Mouse (Mus musculus) hindbrain, embryonic 12.5 days (tissue): ENCODE data around the gene Ubr7. TPM values are rescaled to one million over a fixed set of nuclear protein-coding genes. Genes with fewer than 3 reads are reported as not detected.

Source experiments
- ATAC-seq: fragments of 200-750 bp; cut with Nextera tagmentation; 2 replicates; pipeline ENCODE4 v1.8.0; 2017; ENCODE audit warnings: moderate TSS enrichment; ENCODE audit not compliant: low FRiP score
- H3K27ac ChIP-seq: fragments of 300-500 bp; sonication (generic); 2 replicates; pipeline ENCODE4 v1.5.1; 2016; ENCODE audit warnings: mild to moderate bottlenecking
- H3K27me3 ChIP-seq: fragments of 300-500 bp; sonication (generic); 2 replicates; pipeline ENCODE4 v1.6.1; 2016; ENCODE audit warnings: mild to moderate bottlenecking
- H3K36me3 ChIP-seq: fragments of 300-500 bp; sonication (generic); 2 replicates; pipeline ENCODE4 v1.6.1; 2016; ENCODE audit warnings: mild to moderate bottlenecking
- H3K4me1 ChIP-seq: fragments of 300-500 bp; sonication (generic); 2 replicates; pipeline ENCODE4 v1.6.1; 2016
- H3K4me2 ChIP-seq: fragments of 300-500 bp; sonication (generic); replicated peaks from 2 replicates; pipeline ENCODE4 v1.6.1; 2016; ENCODE audit warnings: mild to moderate bottlenecking
- H3K4me3 ChIP-seq: fragments of 300-500 bp; sonication (generic); 2 replicates; pipeline ENCODE4 v1.5.1; 2016; ENCODE audit warnings: mild to moderate bottlenecking
- H3K9ac ChIP-seq: fragments of 300-500 bp; sonication (generic); 2 replicates; pipeline ENCODE4 v1.6.1; 2016; ENCODE audit warnings: mild to moderate bottlenecking, moderate library complexity
- H3K9me3 ChIP-seq: fragments of 300-500 bp; sonication (generic); replicated peaks from 2 replicates; pipeline ENCODE4 v1.6.1; 2016; ENCODE audit warnings: mild to moderate bottlenecking
- WGBS: fragments of 180-500 bp; shearing (Covaris S2); methylation state at CpG from one replicate; pipeline ENCODE4 v1.1.7; 2016; 5-methylcytosine and 5-hydroxymethylcytosine counted together
- polyA plus RNA-seq: library from polyadenylated mRNA; unstranded; fragments of >200 nt; fragmentation: Nextera tagmentation; extraction: Ambion mirVana; gene quantifications from 2 replicates; pipeline ENCODE4 v1.2.1, GENCODE M21; 2016

Gene Ubr7
- 42.0 and 45.4 TPM in 2 replicates for polyA plus RNA-seq

GRCm38 (mm10) chr12:102757689-102758402 is at the start of gene Ubr7, which contains the start of the genes Gm28051 and Gon7:
Ubr7 (plus strand) TSS chr12:102757967.
Gm28051 (minus strand) TSS chr12:102757765.
Gon7 (minus strand) TSS chr12:102757803.
- peak; percentile 97 for ATAC-seq
- H3K27ac ChIP-seq, result peak within 1 kb of the TSS; percentile 92
- peak within 1 kb of the TSS; percentile 77 for H3K4me2 ChIP-seq
- peak within 1 kb of the TSS; percentile 85 for H3K4me3 ChIP-seq
- 0 out of 2 replicates have a peak, but pooled peaks cover 2% of the 10 kb centered on the region for H3K36me3 ChIP-seq
- H3K27me3 ChIP-seq, result no peaks in the 10 kb centered on the region
- peak within 1 kb of the TSS; percentile 86 for H3K9ac ChIP-seq
- H3K4me1 ChIP-seq, result peaks cover 17% of the 10 kb centered on the region
- WGBS, result under 1% methylated on average over 73 of the region's 73 CpGs
- H3K9me3 ChIP-seq, result no peaks in the 10 kb centered on the region

GRCm38 (mm10) chr12:102708220-102708619 is 49.5 kb upstream of the Ubr7 start:
- H3K4me1 ChIP-seq, result peaks cover 20% of the 10 kb centered on the region
- no peak overlapping the region for H3K4me2 ChIP-seq
- 73% methylated on average over 11 of the region's 11 CpGs for WGBS
- no peaks in the 10 kb centered on the region for H3K36me3 ChIP-seq
- H3K9ac ChIP-seq, result no peak overlapping the region
- ATAC-seq, result no peak
- no peaks in the 10 kb centered on the region for H3K9me3 ChIP-seq
- H3K27ac ChIP-seq, result no peak overlapping the region
- H3K4me3 ChIP-seq, result no peak overlapping the region
- H3K27me3 ChIP-seq, result 0 out of 2 replicates have a peak, but pooled peaks cover 4% of the 10 kb centered on the region

- Histone ChIP-seq H3K36me3 (no peaks in the 10 kb centered on the region), H3K9me3 (no peaks in the 10 kb centered on the region), H3K27ac (no peak overlapping the region), H3K27me3 (0 out of 2 replicates have a peak, but pooled peaks cover 4% of the 10 kb centered on the region), H3K4me2 (no peak overlapping the region), H3K9ac (no peak overlapping the region), H3K4me1 (peaks cover 9% of the 10 kb centered on the region), H3K4me3 (no peak overlapping the region)
- 87% methylated on average over 5 of the region's 5 CpGs for WGBS
- no peak for ATAC-seq
Measured at GRCm38 (mm10) chr12:102709896-102710295, 47.9 kb upstream of the Ubr7 start.

GRCm38 (mm10) chr12:102710851-102711375 is 46.9 kb upstream of the Ubr7 start:
- H3K27ac ChIP-seq, result no peak overlapping the region
- WGBS, result 58% methylated on average over 4 of the region's 4 CpGs
- no peaks in the 10 kb centered on the region for H3K9me3 ChIP-seq
- no peak overlapping the region for H3K9ac ChIP-seq
- no peak for ATAC-seq
- H3K4me2 ChIP-seq, result no peak overlapping the region
- H3K4me1 ChIP-seq, result peaks cover 1% of the 10 kb centered on the region
- no peaks in the 10 kb centered on the region for H3K36me3 ChIP-seq
- no peak overlapping the region for H3K4me3 ChIP-seq
- H3K27me3 ChIP-seq, result 0 out of 2 replicates have a peak, but pooled peaks cover 4% of the 10 kb centered on the region

- no peak for ATAC-seq
- Histone ChIP-seq H3K27ac (no peak overlapping the region), H3K4me1 (no peaks in the 10 kb centered on the region), H3K36me3 (no peaks in the 10 kb centered on the region), H3K9me3 (no peaks in the 10 kb centered on the region), H3K4me2 (no peak overlapping the region), H3K27me3 (no peaks in the 10 kb centered on the region), H3K4me3 (no peak overlapping the region), H3K9ac (no peak overlapping the region)
- 77% methylated on average over 20 of the region's 20 CpGs for WGBS
Measured at GRCm38 (mm10) chr12:102713153-102713865, 44.5 kb upstream of the Ubr7 start.

GRCm38 (mm10) chr12:102714116-102714515 is 43.7 kb upstream of the Ubr7 start:
- H3K9me3 ChIP-seq, result no peaks in the 10 kb centered on the region
- no peak for ATAC-seq
- H3K4me2 ChIP-seq, result no peak overlapping the region
- no peaks in the 10 kb centered on the region for H3K36me3 ChIP-seq
- no peak overlapping the region for H3K27ac ChIP-seq
- H3K4me1 ChIP-seq, result no peaks in the 10 kb centered on the region
- WGBS, result 61% methylated on average over 2 of the region's 2 CpGs
- H3K4me3 ChIP-seq, result no peak overlapping the region
- H3K27me3 ChIP-seq, result no peaks in the 10 kb centered on the region
- H3K9ac ChIP-seq, result no peak overlapping the region

GRCm38 (mm10) chr12:102714654-102715395 is 42.9 kb upstream of the Ubr7 start:
- H3K4me2 ChIP-seq, result no peak overlapping the region
- no peak for ATAC-seq
- no peak overlapping the region for H3K27ac ChIP-seq
- no peak overlapping the region for H3K4me3 ChIP-seq
- WGBS, result 80% methylated on average over 10 of the region's 10 CpGs
- H3K9ac ChIP-seq, result no peak overlapping the region
- H3K36me3 ChIP-seq, result no peaks in the 10 kb centered on the region
- no peaks in the 10 kb centered on the region for H3K9me3 ChIP-seq
- H3K27me3 ChIP-seq, result no peaks in the 10 kb centered on the region
- peaks cover under 1% of the 10 kb centered on the region; the same call in 1 of the 2 replicates for H3K4me1 ChIP-seq

GRCm38 (mm10) chr12:102719552-102720315 is 38.0 kb upstream of the Ubr7 start:
- H3K27ac ChIP-seq, result no peak overlapping the region
- no peak overlapping the region for H3K9ac ChIP-seq
- ATAC-seq, result peak; percentile 64
- WGBS, result 30% methylated on average over 13 of the region's 13 CpGs
- H3K36me3 ChIP-seq, result no peaks in the 10 kb centered on the region
- H3K9me3 ChIP-seq, result no peaks in the 10 kb centered on the region
- H3K27me3 ChIP-seq, result no peaks in the 10 kb centered on the region
- H3K4me1 ChIP-seq, result peaks cover 8% of the 10 kb centered on the region
- no peak overlapping the region for H3K4me3 ChIP-seq
- H3K4me2 ChIP-seq, result peak overlapping the region; percentile 5; the same call in 1 of the 2 replicates

GRCm38 (mm10) chr12:102722451-102722850 is 35.3 kb upstream of the Ubr7 start:
- no peak overlapping the region for H3K4me3 ChIP-seq
- 50% methylated on average over 11 of the region's 11 CpGs for whole genome bisulfite sequencing
- no peaks in the 10 kb centered on the region for H3K27me3 ChIP-seq
- H3K4me1 ChIP-seq, result peaks cover 8% of the 10 kb centered on the region
- no peaks in the 10 kb centered on the region for H3K9me3 ChIP-seq
- 0 out of 2 replicates have a peak overlapping the region, but pooled peaks have one; percentile 24 for H3K9ac ChIP-seq
- H3K36me3 ChIP-seq, result no peaks in the 10 kb centered on the region
- H3K4me2 ChIP-seq, result no peak overlapping the region
- ATAC-seq, result peak; percentile 21; the same call in 1 of the 2 replicates
- no peak overlapping the region for H3K27ac ChIP-seq

- Histone ChIP-seq H3K4me3 (no peak overlapping the region), H3K4me2 (no peak overlapping the region), H3K9ac (no peak overlapping the region), H3K36me3 (no peaks in the 10 kb centered on the region), H3K27ac (no peak overlapping the region), H3K27me3 (no peaks in the 10 kb centered on the region), H3K9me3 (no peaks in the 10 kb centered on the region), H3K4me1 (peaks cover 8% of the 10 kb centered on the region)
- 55% methylated on average over 8 of the region's 8 CpGs for WGBS
- no peak for ATAC-seq
Measured at GRCm38 (mm10) chr12:102722966-102723365, 34.8 kb upstream of the Ubr7 start.

- no peak overlapping the region for H3K27ac ChIP-seq
- no peak overlapping the region for H3K4me2 ChIP-seq
- no peaks in the 10 kb centered on the region for H3K27me3 ChIP-seq
- no peaks in the 10 kb centered on the region for H3K9me3 ChIP-seq
- WGBS, result 77% methylated on average over 6 of the region's 6 CpGs
- H3K36me3 ChIP-seq, result no peaks in the 10 kb centered on the region
- no peak overlapping the region for H3K9ac ChIP-seq
- H3K4me1 ChIP-seq, result peaks cover 8% of the 10 kb centered on the region
- H3K4me3 ChIP-seq, result no peak overlapping the region
- no peak for ATAC-seq
Measured at GRCm38 (mm10) chr12:102723861-102724260, 33.9 kb upstream of the Ubr7 start.
